Mouse (Mus musculus) thymus, adult 2 months (tissue): ENCODE measurements around the gene Abi3.

Source experiments
- CTCF ChIP-seq: fragments of 200-500 bp; IDR thresholded peaks from 2 replicates; pipeline ENCODE4 v1.5.1; 2012; ENCODE audit warnings: mild to moderate bottlenecking, control low read depth, low read length, moderate library complexity, borderline replicate concordance; ENCODE audit not compliant: control insufficient read depth, poor library complexity, insufficient read depth; ENCODE audit errors: extremely low read depth
- POLR2A ChIP-seq: fragments of 200-500 bp; IDR thresholded peaks from 2 replicates; pipeline ENCODE4 v1.6.1; 2012; ENCODE audit warnings: mild to moderate bottlenecking, low read length, control low read depth, moderate library complexity; ENCODE audit not compliant: control insufficient read depth, poor library complexity, insufficient read depth; ENCODE audit errors: extremely low read depth

- TF ChIP-seq POLR2A (no peak), CTCF (no peak)
These were observed 23.1 kb downstream of the Abi3 start for GRCm38 (mm10) chr11:95819138-95819537.
